In genomic region chr2:83733981-83734393, GRCm38 (mm10) we compare ENCODE assay signal across 14 mouse cellular contexts. TPM values are rescaled to one million over a fixed set of nuclear protein-coding genes. Genes with fewer than 3 reads are reported as not detected.
DNase-seq lines count a peak whose midpoint lies in the region; ATAC-seq and TF ChIP-seq lines count a peak whose summit lies in the region.
"Had no signal": no experiment of that assay in that cellular context is flagged by ENCODE, and none has a peak within 500 bp of the region (broad histone marks: within the 10 kb centered on the region; RNA-seq: fewer than 3 reads in every experiment).

No protein-coding gene starts in this region.

- TF ChIP-seq POLR2A in MEL (IDR thresholded peaks at IDR 0.05; ENCODE audit: control insufficient read depth in 1 of 2, insufficient read depth in 1 of 2, low read depth in 1 of 2, low read length in 2 of 2, poor library complexity in 1 of 2), result no peak

- H3K9me3 ChIP-seq in heart, embryonic 15.5 days (replicated peaks), result no peaks in the 10 kb centered on the region
- H3K9me3 ChIP-seq in MEL (replicated peaks; ENCODE audit: insufficient read depth, low read length), result no peaks in the 10 kb centered on the region
- H3K9me3 ChIP-seq in intestine, embryonic 14.5 days (ENCODE audit: control insufficient read depth, low read length), result no peaks in the 10 kb centered on the region

- H3K4me3 ChIP-seq in heart, embryonic 15.5 days, result no peak overlapping the region
- peak overlapping the region; percentile 42 to 65 for H3K4me3 ChIP-seq in MEL (ENCODE audit: control insufficient read depth in 1 of 2, insufficient read depth in 1 of 2, low read depth in 2 of 2, low read length in 2 of 2)
- peak overlapping the region; percentile 11; the same call in 1 of the 2 replicates for H3K4me3 ChIP-seq in intestine, embryonic 14.5 days (ENCODE audit: low read depth, low read length)
- H3K4me3 ChIP-seq: layer of hippocampus, adult 2 months had no signal

- no peak overlapping the region for H3K9ac ChIP-seq in heart, embryonic 15.5 days
- 0 out of 2 replicates have a peak overlapping the region, but pooled peaks have one; percentile 26 for H3K9ac ChIP-seq in MEL (ENCODE audit: control insufficient read depth, low read depth, low read length, poor library complexity, severe bottlenecking)
- no peak overlapping the region for H3K9ac ChIP-seq in intestine, embryonic 14.5 days (ENCODE audit: low read length)

- ATAC-seq in heart, embryonic 15.5 days (replicated peaks; ENCODE audit: insufficient number of reproducible peaks, insufficient read depth, low FRiP score, low read depth), result no peak
- ATAC-seq in intestine, embryonic 14.5 days (replicated peaks; ENCODE audit: low FRiP score, low TSS enrichment, low read depth), result peak; percentile 36; the same call in 1 of the 2 replicates
- ATAC-seq in megakaryocyte, adult 5-6 weeks (ENCODE audit: poor library complexity, severe bottlenecking), result 0 out of 2 replicates have a peak, but pooled peaks have one; percentile 16
- no peak for ATAC-seq in activated CD4-positive, CD25-positive, alpha-beta regulatory T cell, adult 4 months
- ATAC-seq: Patski had no signal

- no peak for TF ChIP-seq EP300 in MEL (IDR thresholded peaks at IDR 0.05; ENCODE audit: low read depth in 1 of 2, low read length in 2 of 2)

- no peak overlapping the region for H3K27ac ChIP-seq in heart, embryonic 15.5 days
- peak overlapping the region; percentile 41 for H3K27ac ChIP-seq in MEL (ENCODE audit: control insufficient read depth, low read depth, low read length)
- H3K27ac ChIP-seq in intestine, embryonic 14.5 days (ENCODE audit: low read depth), result no peak overlapping the region
- H3K27ac ChIP-seq: layer of hippocampus, adult 2 months had no signal

- WGBS in heart, embryonic 15.5 days, result 65% methylated on average over 13 of the region's 13 CpGs
- WGBS in intestine, embryonic 14.5 days, result 34% methylated on average over 13 of the region's 13 CpGs

- no peak for DNase-seq in heart, adult 8-10 months (ENCODE audit: low spot score)
- DNase-seq in MEL (ENCODE audit: low read depth, low spot score), result peak; percentile 83
- no peak for DNase-seq in intestine, embryonic 14.5 days (ENCODE audit: low spot score)
- no peak for DNase-seq in cerebellum, adult 18-20 months
- DNase-seq in cerebellum, postnatal 36 days, result no peak
- DNase-seq: adrenal gland, postnatal 25 days; cerebellum, adult 11 months; heart, postnatal 36 days; kidney, adult 2 months had no signal

- H3K27me3 ChIP-seq in heart, embryonic 15.5 days, result no peaks in the 10 kb centered on the region
- H3K27me3 ChIP-seq in MEL (ENCODE audit: control insufficient read depth in 1 of 2, insufficient read depth in 2 of 2, low read length in 2 of 2), result no peaks in the 10 kb centered on the region
- no peaks in the 10 kb centered on the region for H3K27me3 ChIP-seq in intestine, embryonic 14.5 days (replicated peaks; ENCODE audit: control insufficient read depth, insufficient read depth, low read length)
- H3K27me3 ChIP-seq: Patski had no signal

- TF ChIP-seq RAD21 in MEL (IDR thresholded peaks at IDR 0.05; ENCODE audit: low read depth, low read length), result no peak

- H3K36me3 ChIP-seq in heart, embryonic 15.5 days, result peaks cover 7% of the 10 kb centered on the region; the same call in 1 of the 2 replicates
- peaks cover 2 to 4% of the 10 kb centered on the region in 2 experiments; a peak in 3 of 4 replicates for H3K36me3 ChIP-seq in MEL (ENCODE audit: control insufficient read depth in 1 of 2, insufficient read depth in 2 of 2, low read length in 2 of 2)
- H3K36me3 ChIP-seq in intestine, embryonic 14.5 days (ENCODE audit: control insufficient read depth, insufficient read depth, low read length), result peaks cover 22% of the 10 kb centered on the region

- H3K79me2 ChIP-seq in MEL (ENCODE audit: control insufficient read depth, insufficient read depth, low read length, poor library complexity), result 0 out of 2 replicates have a peak, but pooled peaks cover 2% of the 10 kb centered on the region

- no peak for TF ChIP-seq CTCF in MEL (IDR thresholded peaks at IDR 0.05 in 2 of 3, conservative IDR thresholded peaks at IDR 0.05 in 1 of 3; ENCODE audit: control insufficient read depth in 1 of 3, insufficient read depth in 1 of 3, low read depth in 2 of 3, low read length in 3 of 3, poor library complexity in 1 of 3, severe bottlenecking in 1 of 3)

- H3K4me2 ChIP-seq in heart, embryonic 15.5 days, result peak overlapping the region; percentile 9; the same call in 1 of the 2 replicates
- H3K4me2 ChIP-seq in intestine, embryonic 14.5 days (ENCODE audit: low read length), result peak overlapping the region; percentile 34

- H3K4me1 ChIP-seq in heart, embryonic 15.5 days (replicated peaks), result peaks cover 13% of the 10 kb centered on the region
- peaks cover 0 to 3% of the 10 kb centered on the region in 2 experiments; a peak in 1 of 4 replicates for H3K4me1 ChIP-seq in MEL (ENCODE audit: control insufficient read depth in 1 of 2, insufficient read depth in 2 of 2, low read length in 2 of 2)
- H3K4me1 ChIP-seq in intestine, embryonic 14.5 days (replicated peaks; ENCODE audit: control insufficient read depth, insufficient read depth, low read length), result peaks cover 11% of the 10 kb centered on the region

TF ChIP-seq in MEL, 35 proteins besides CTCF, POLR2A, EP300 and RAD21:
- TF ChIP-seq ZC3H11A (IDR thresholded peaks at IDR 0.05; ENCODE audit: low read depth, low read length), result no peak
- 0 out of 2 replicates have a peak, but pooled peaks have one; percentile 27 for TF ChIP-seq SIN3A (IDR thresholded peaks at IDR 0.05; ENCODE audit: low read length)
- peak; percentile 61 for TF ChIP-seq GATA1 (IDR thresholded peaks at IDR 0.05; ENCODE audit: low read depth, low read length)
- TF ChIP-seq MAFK (IDR thresholded peaks at IDR 0.05; ENCODE audit: borderline replicate concordance, low read depth, low read length), result no peak
- peak; percentile 22; the same call in 1 of the 2 replicates for TF ChIP-seq ETS1 (IDR thresholded peaks at IDR 0.05; ENCODE audit: low read depth, low read length)
- no peak for TF ChIP-seq HCFC1 (IDR thresholded peaks at IDR 0.05; ENCODE audit: low read depth, low read length)
- no peak for TF ChIP-seq USF1 (IDR thresholded peaks at IDR 0.05; ENCODE audit: low read depth, low read length)
- peak; percentile 90 for TF ChIP-seq RCOR1 (IDR thresholded peaks at IDR 0.05; ENCODE audit: low read depth, low read length)
- peak; percentile 34; the same call in 1 of the 2 replicates for TF ChIP-seq MXI1 (IDR thresholded peaks at IDR 0.05; ENCODE audit: low read depth, low read length)
- peak; percentile 33; the same call in 1 of the 2 replicates for TF ChIP-seq TAL1 (IDR thresholded peaks at IDR 0.05; ENCODE audit: low read length)
- no peak for TF ChIP-seq MEF2A (IDR thresholded peaks at IDR 0.05; ENCODE audit: extremely low read depth, insufficient replicate concordance, low read depth, low read length, poor library complexity, severe bottlenecking)

RNA-seq across cellular contexts. Expression of gene Itgav, which starts 9.8 kb away (rescaled TPM):
- 54.0 and 58.7 TPM in 2 replicates for polyA plus RNA-seq in heart, embryonic 15.5 days (2015; fragmentation: Nextera tagmentation; extraction: Ambion mirVana)
- total RNA-seq in heart, adult 8-10 months (2022), result 10 to 100 TPM; 33.9 to 39.6 (median 36.0) TPM
- total RNA-seq in MEL (2012; rRNA removed), result 6.5 and 9.7 TPM in 2 replicates
- polyA plus RNA-seq in MEL (2012; ENCODE audit: insufficient read depth in 1 of 2, insufficient read length in 2 of 2, low read depth in 1 of 2, low replicate concordance in 2 of 2, missing spikeins in 1 of 2), result 1 to 10 TPM in 1 of 2 experiments, not detected in 1; 7.2 TPM
- 75.3 and 85.3 TPM in 2 replicates for polyA plus RNA-seq in intestine, embryonic 14.5 days (2014; fragmentation: Nextera tagmentation; extraction: Ambion mirVana)
- total RNA-seq in megakaryocyte, adult 5-6 weeks (2015), result 36.2 and 37.9 TPM in 2 replicates
- total RNA-seq in megakaryocyte, adult 5-6 weeks (2017), result 23.8 and 51.5 TPM in 2 replicates
- polyA plus RNA-seq in activated CD4-positive, CD25-positive, alpha-beta regulatory T cell, adult 4 months (2017; shearing (Covaris generic)), result 10 to 100 TPM; 44.3 to 71.5 TPM

Comparison
In these comparisons a context has a peak if more than half of its experiments do, and no peak if none do; other contexts are left out.
1. ATAC-seq: peak in intestine, embryonic 14.5 days (single experiment) and megakaryocyte, adult 5-6 weeks (single experiment); none in heart, embryonic 15.5 days (single experiment) and activated CD4-positive, CD25-positive, alpha-beta regulatory T cell, adult 4 months (single experiment).